Mouse (Mus musculus): ENCODE data around the gene Gm17334.

The Gm17334 gene

GRCm38 (mm10) chr11:53748614-53749013 is 24.4 kb downstream of the Gm17334 start:
- no peak for DNase-seq (ENCODE audit: low read depth in 2 of 2, low spot score in 2 of 2)

DNA sequence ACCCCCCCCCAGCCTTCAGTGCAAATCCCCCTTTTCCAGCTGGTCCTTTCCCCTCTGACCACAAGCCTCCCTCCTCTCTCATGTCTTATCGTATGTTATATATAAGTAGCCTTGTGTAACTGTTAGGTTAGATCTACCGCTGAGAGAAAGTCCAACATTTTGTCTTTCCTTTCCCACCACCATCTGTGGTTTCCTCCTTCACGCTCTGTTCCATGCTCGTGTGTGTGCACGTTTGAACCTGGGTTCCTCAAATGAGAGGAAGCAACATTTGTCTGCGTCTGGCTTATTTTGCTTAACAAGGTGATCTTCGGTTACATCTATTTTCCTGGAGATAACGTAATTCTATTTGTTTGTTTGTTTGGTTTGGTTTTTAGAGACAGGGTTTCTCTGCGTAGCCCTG is 25.0 kb downstream of the Gm17334 start:
- no peak for DNase-seq (ENCODE audit: low read depth in 2 of 2, low spot score in 2 of 2)

DNA sequence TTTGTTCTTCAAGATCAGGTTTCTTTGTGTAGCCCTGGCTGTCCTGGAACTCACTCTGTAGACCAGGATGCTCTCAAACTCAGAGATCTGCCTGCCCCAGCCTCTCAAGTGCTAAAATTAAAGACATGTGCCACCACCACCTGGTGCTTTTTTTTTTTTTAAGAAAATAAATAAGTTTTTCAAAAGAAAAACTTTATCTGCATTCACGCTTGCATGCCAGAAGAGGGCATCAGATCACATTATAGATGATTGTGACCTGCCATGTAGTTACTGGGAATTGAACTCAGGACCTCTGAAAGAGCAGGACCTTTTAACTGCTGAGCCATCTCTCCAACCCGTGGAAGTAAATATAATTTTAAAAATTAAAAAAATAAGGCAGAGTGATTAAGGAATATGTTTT is 27.7 kb downstream of the Gm17334 start:
- DNase-seq (ENCODE audit: low read depth in 2 of 2, low spot score in 2 of 2), result no peak

GRCm38 (mm10) chr11:53742353-53742752 is 30.6 kb downstream of the Gm17334 start:
- DNase-seq (ENCODE audit: low read depth in 2 of 2, low spot score in 2 of 2), result no peak

GRCm38 (mm10) chr11:53737573-53737946 is 35.4 kb downstream of the Gm17334 start:
- DNase-seq (ENCODE audit: low read depth in 2 of 2, low spot score in 2 of 2), result peak; percentile 41 to 56

- DNase-seq (ENCODE audit: low read depth in 2 of 2, low spot score in 2 of 2), result peak; percentile 46 to 69
These were observed 36.0 kb downstream of the Gm17334 start for GRCm38 (mm10) chr11:53736771-53737572.

GRCm38 (mm10) chr11:53735682-53736245 is 37.2 kb downstream of the Gm17334 start:
- DNase-seq (ENCODE audit: low read depth in 2 of 2, low spot score in 2 of 2), result peak; percentile 62 to 65

GRCm38 (mm10) chr11:53734970-53735681 is 37.9 kb downstream of the Gm17334 start:
- DNase-seq (ENCODE audit: low read depth in 2 of 2, low spot score in 2 of 2), result no peak

DNA sequence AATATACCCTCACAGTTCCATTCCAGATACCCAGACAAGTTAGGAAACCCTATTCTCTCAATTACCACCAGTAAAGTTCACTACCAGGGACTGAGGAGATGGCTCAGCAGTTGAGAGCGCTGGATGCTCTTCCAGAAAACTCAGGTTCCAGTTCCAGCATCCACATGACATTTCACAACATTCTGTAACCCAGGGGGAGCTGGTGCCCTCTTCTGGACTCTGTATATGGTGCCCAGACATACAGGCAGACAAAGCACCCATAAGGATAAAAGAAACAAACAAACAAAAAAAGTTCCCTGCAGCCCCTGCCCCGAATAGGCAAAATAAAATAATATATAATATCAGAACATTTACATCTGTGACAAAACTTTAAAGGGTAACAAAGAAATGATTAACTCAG is 38.6 kb downstream of the Gm17334 start:
- no peak for DNase-seq (ENCODE audit: low read depth in 2 of 2, low spot score in 2 of 2)

- DNase-seq (ENCODE audit: low read depth in 2 of 2, low spot score in 2 of 2), result no peak
These were observed 39.2 kb downstream of the Gm17334 start for GRCm38 (mm10) chr11:53733824-53734223.

GRCm38 (mm10) chr11:53732244-53732643 is 40.7 kb downstream of the Gm17334 start:
- no peak for DNase-seq (ENCODE audit: low read depth in 2 of 2, low spot score in 2 of 2)

GRCm38 (mm10) chr11:53731457-53731856 is 41.5 kb downstream of the Gm17334 start:
- no peak for DNase-seq (ENCODE audit: low read depth in 2 of 2, low spot score in 2 of 2)

Data from CD8-positive naive resting alpha-beta T cell, adult 2 months (primary cell).